Mouse (Mus musculus): ENCODE data around the gene Smarce1. TPM values are rescaled to one million over a fixed set of nuclear protein-coding genes. Genes with fewer than 3 reads are reported as not detected.

Gene Smarce1
- polyA plus RNA-seq, 1 experiment: 20.8 TPM

- WGBS: 57% methylated on average over 11 of the region's 11 CpGs
- no peak for TF ChIP-seq CTCF (IDR thresholded peaks at IDR 0.05; ENCODE audit: insufficient read depth, low read length)
- TF ChIP-seq POLR2A (IDR thresholded peaks at IDR 0.05; ENCODE audit: borderline replicate concordance, extremely low read depth, low read depth, low read length): no peak
- DNase-seq: no peak
- Histone ChIP-seq H3K4me1 (ENCODE audit: control insufficient read depth, insufficient read depth, low read length) (peaks cover 5% of the 10 kb centered on the region), H3K4me3 (replicated peaks; ENCODE audit: extremely low read depth, low read depth, low read length) (no peak overlapping the region)
Observed at GRCm38 (mm10) chr11:99165031-99165752, 65.6 kb downstream of the Smarce1 start.

- peaks cover 5% of the 10 kb centered on the region for H3K4me1 ChIP-seq (ENCODE audit: control insufficient read depth, insufficient read depth, low read length)
- WGBS: 48% methylated on average over 10 of the region's 10 CpGs
- no peak overlapping the region for H3K4me3 ChIP-seq (replicated peaks; ENCODE audit: extremely low read depth, low read depth, low read length)
- no peak for DNase-seq
- TF ChIP-seq POLR2A (IDR thresholded peaks at IDR 0.05; ENCODE audit: borderline replicate concordance, extremely low read depth, low read depth, low read length) (no peak), CTCF (IDR thresholded peaks at IDR 0.05; ENCODE audit: insufficient read depth, low read length) (no peak)
Observed at GRCm38 (mm10) chr11:99162972-99163686, 67.7 kb downstream of the Smarce1 start.

GRCm38 (mm10) chr11:99161648-99162047 is 69.2 kb downstream of the Smarce1 start:
- WGBS: 46% methylated on average over 5 of the region's 5 CpGs
- TF ChIP-seq CTCF (IDR thresholded peaks at IDR 0.05; ENCODE audit: insufficient read depth, low read length) (no peak), POLR2A (IDR thresholded peaks at IDR 0.05; ENCODE audit: borderline replicate concordance, extremely low read depth, low read depth, low read length) (no peak)
- Histone ChIP-seq H3K4me3 (replicated peaks; ENCODE audit: extremely low read depth, low read depth, low read length) (no peak overlapping the region), H3K4me1 (ENCODE audit: control insufficient read depth, insufficient read depth, low read length) (peaks cover 5% of the 10 kb centered on the region)
- no peak for DNase-seq

GRCm38 (mm10) chr11:99160228-99160627 is 70.6 kb downstream of the Smarce1 start:
- DNase-seq: no peak
- Histone ChIP-seq H3K4me3 (replicated peaks; ENCODE audit: extremely low read depth, low read depth, low read length) (no peak overlapping the region), H3K4me1 (ENCODE audit: control insufficient read depth, insufficient read depth, low read length) (peaks cover 5% of the 10 kb centered on the region)
- WGBS: 84% methylated on average over 6 of the region's 6 CpGs
- TF ChIP-seq POLR2A (IDR thresholded peaks at IDR 0.05; ENCODE audit: borderline replicate concordance, extremely low read depth, low read depth, low read length) (no peak), CTCF (IDR thresholded peaks at IDR 0.05; ENCODE audit: insufficient read depth, low read length) (no peak)

Other genes starting within 250 kb of the Smarce1 start
- gene Gjd3, start 248.0 kb downstream of the Smarce1 start, polyA plus RNA-seq (2012; rRNA removed): 0.29 and 0.40 TPM in 2 replicates
- 0.58 and 1.4 TPM in 2 replicates for gene Top2a, start 206.8 kb downstream of the Smarce1 start, polyA plus RNA-seq (2012; rRNA removed)
- 459 and 481 TPM in 2 replicates for gene Igfbp4, start 189.8 kb downstream of the Smarce1 start, polyA plus RNA-seq (2012; rRNA removed)
- 2.9 and 4.9 TPM in 2 replicates for gene Tns4, start 141.7 kb downstream of the Smarce1 start, polyA plus RNA-seq (2012; rRNA removed)
- gene Ccr7, start 75.9 kb downstream of the Smarce1 start, polyA plus RNA-seq (2012; rRNA removed): 15.5 and 19.7 TPM in 2 replicates
- 0.11 and 0.12 TPM in 2 replicates for gene Krt222, start 13.1 kb upstream of the Smarce1 start, polyA plus RNA-seq (2012; rRNA removed)
- not detected in 2 replicates for gene Krt24, start 54.2 kb upstream of the Smarce1 start, polyA plus RNA-seq (2012; rRNA removed)
- gene Krt25, start 91.9 kb upstream of the Smarce1 start, polyA plus RNA-seq (2012; rRNA removed): not detected in 2 replicates
- not detected in 2 replicates for gene Krt26, start 106.9 kb upstream of the Smarce1 start, polyA plus RNA-seq (2012; rRNA removed)
- not detected in 2 replicates for gene Krt27, start 120.1 kb upstream of the Smarce1 start, polyA plus RNA-seq (2012; rRNA removed)
- 0.11 and 0.15 TPM in 2 replicates for gene Krt28, start 143.9 kb upstream of the Smarce1 start, polyA plus RNA-seq (2012; rRNA removed)
- 1.0 and 1.1 TPM in 2 replicates for gene Krt10, start 158.3 kb upstream of the Smarce1 start, polyA plus RNA-seq (2012; rRNA removed)
- 0.06 TPM in 1 of 2 replicates, not detected in the other for gene Krt12, start 191.2 kb upstream of the Smarce1 start, polyA plus RNA-seq (2012; rRNA removed)
- 0.72 TPM in 1 of 2 replicates, not detected in the other for gene Krt20, start 207.1 kb upstream of the Smarce1 start, polyA plus RNA-seq (2012; rRNA removed)

Data from lung, adult 2 months (tissue).